ENCODE assay signal across 21 mouse cellular contexts in the genomic region with DNA sequence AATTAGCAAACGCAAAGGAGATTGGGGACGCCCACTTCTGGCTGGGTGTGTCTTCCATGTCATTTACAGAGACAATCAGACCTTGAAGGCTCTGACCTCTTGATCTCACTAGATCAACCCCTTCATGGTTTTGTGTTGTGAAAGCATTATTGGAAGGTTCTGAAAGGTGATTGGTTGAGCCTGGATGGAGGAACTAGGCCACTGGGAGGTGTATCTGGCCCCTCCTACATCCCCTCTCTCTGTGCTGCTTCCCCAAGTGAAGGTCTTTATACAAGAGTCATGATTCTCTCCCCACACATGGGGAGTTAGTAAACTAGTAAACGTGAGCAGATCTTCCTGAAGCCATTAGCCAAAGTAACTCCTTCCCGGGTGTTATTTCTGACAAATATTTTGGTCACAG.
"Had no signal": no experiment of that assay in that cellular context is flagged by ENCODE, and none has a peak within 500 bp of the region (broad histone marks: within the 10 kb centered on the region; RNA-seq: fewer than 3 reads in every experiment).

No protein-coding gene starts in this region.

- H3K4me3 ChIP-seq: kidney, embryonic 15.5 days; limb, embryonic 10.5 days; limb, embryonic 13.5 days; liver, embryonic 12.5 days; liver, embryonic 15.5 days; megakaryocyte, embryonic 14.5 days; midbrain, embryonic 10.5 days; midbrain, embryonic 13.5 days had no signal

- H3K27ac ChIP-seq: kidney, embryonic 15.5 days; limb, embryonic 10.5 days; limb, embryonic 13.5 days; liver, embryonic 12.5 days; liver, embryonic 15.5 days; midbrain, embryonic 10.5 days; midbrain, embryonic 13.5 days had no signal

- H3K4me2 ChIP-seq: kidney, embryonic 15.5 days; limb, embryonic 13.5 days; liver, embryonic 12.5 days; liver, embryonic 15.5 days; midbrain, embryonic 13.5 days had no signal

- H3K27me3 ChIP-seq: kidney, embryonic 15.5 days; limb, embryonic 13.5 days; liver, embryonic 12.5 days; liver, embryonic 15.5 days; megakaryocyte, embryonic 14.5 days; midbrain, embryonic 13.5 days had no signal

- H3K4me1 ChIP-seq: kidney, embryonic 15.5 days; limb, embryonic 10.5 days; limb, embryonic 13.5 days; liver, embryonic 12.5 days; liver, embryonic 15.5 days; megakaryocyte, embryonic 14.5 days; midbrain, embryonic 10.5 days; midbrain, embryonic 13.5 days had no signal

- H3K36me3 ChIP-seq: kidney, embryonic 15.5 days; limb, embryonic 10.5 days; limb, embryonic 13.5 days; liver, embryonic 12.5 days; liver, embryonic 15.5 days; midbrain, embryonic 10.5 days; midbrain, embryonic 13.5 days had no signal

- H3K9ac ChIP-seq: kidney, embryonic 15.5 days; limb, embryonic 13.5 days; liver, embryonic 12.5 days; liver, embryonic 15.5 days; midbrain, embryonic 13.5 days had no signal

- DNase-seq: kidney, adult 8-10 months; kidney, postnatal 10 days; kidney, postnatal 36 days; liver; lung, adult 18-20 months; lung, postnatal 14 days; lung, postnatal 4 days; right cerebral cortex, postnatal 25 days; thymus, adult 18-20 months; thymus, postnatal 14 days; thymus, postnatal 4 days had no signal

- H3K9me3 ChIP-seq: kidney, embryonic 15.5 days; limb, embryonic 10.5 days; limb, embryonic 13.5 days; liver, embryonic 12.5 days; liver, embryonic 15.5 days; megakaryocyte, embryonic 14.5 days; midbrain, embryonic 10.5 days; midbrain, embryonic 13.5 days had no signal

- ATAC-seq: intestine, postnatal 0 days; liver, embryonic 12.5 days; midbrain, embryonic 13.5 days; midbrain, embryonic 16.5 days had no signal
